Mouse (Mus musculus) small intestine, adult 2 months (tissue): ENCODE measurements around the gene 6030468B19Rik.

ENCODE experiments used
- CTCF ChIP-seq: fragments of 200-500 bp; IDR thresholded peaks from 2 replicates; pipeline ENCODE4 v1.5.1; 2012; ENCODE audit warnings: low read depth, mild to moderate bottlenecking, control low read depth, inconsistent platforms, low read length, moderate library complexity, mixed read lengths; ENCODE audit not compliant: insufficient replicate concordance, insufficient read length; ENCODE audit errors: extremely low read depth
- POLR2A ChIP-seq: fragments of 200-500 bp; IDR thresholded peaks from 2 replicates; pipeline ENCODE4 v1.6.1; 2012; ENCODE audit warnings: low read depth, mild to moderate bottlenecking, control low read depth, inconsistent platforms, low read length, moderate library complexity

DNA sequence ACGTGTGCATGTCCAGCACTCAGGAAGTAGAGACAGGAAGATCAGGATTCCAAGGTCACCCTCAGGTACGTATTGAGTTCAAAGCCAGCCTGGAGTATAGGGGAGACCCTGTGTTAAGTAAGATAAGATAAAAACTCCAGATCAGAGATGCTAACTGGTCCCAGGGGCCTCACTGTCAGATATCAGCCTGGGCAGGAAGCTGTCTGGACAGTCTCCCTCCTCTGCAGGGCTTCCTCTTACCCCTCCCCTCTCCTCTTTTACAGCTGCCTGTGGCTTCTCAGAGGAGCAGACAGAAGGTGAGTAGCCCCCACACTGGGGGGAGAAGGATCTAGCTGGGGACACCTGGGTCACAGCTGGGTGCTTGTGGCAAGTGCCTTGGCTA, 691 bp downstream of the 6030468B19Rik start:
- TF ChIP-seq CTCF (no peak), POLR2A (no peak)
